Mouse (Mus musculus) bone marrow macrophage, adult 2 months (primary cell): ENCODE measurements around the gene Aatk.

ENCODE experiments used
- CTCF ChIP-seq: IDR thresholded peaks from 2 replicates; pipeline ENCODE4 v1.5.1; 2012; ENCODE audit warnings: low read depth, mild to moderate bottlenecking, low read length, moderate library complexity
- POLR2A ChIP-seq: IDR thresholded peaks from 2 replicates; pipeline ENCODE4 v1.6.1; 2012; ENCODE audit warnings: mild to moderate bottlenecking, low read depth, low read length, borderline replicate concordance

- no peak for TF ChIP-seq CTCF
- TF ChIP-seq POLR2A, result no peak
Observed at GRCm38 (mm10) chr11:120045839-120046552, 971 bp downstream of the Aatk start.
